Mouse (Mus musculus): ENCODE data around the gene Pla2g4e. TPM values are rescaled to one million over a fixed set of nuclear protein-coding genes. Genes with fewer than 3 reads are reported as not detected.

The Pla2g4e gene
- polyA plus RNA-seq, 1 experiment from 2014 or later: 5.8 TPM

GRCm38 (mm10) chr2:120125461-120125860 lies 119.7 kb downstream of the Pla2g4e start:
- DNase-seq (ENCODE audit: low spot score) (no peak), ATAC-seq (ENCODE audit: low FRiP score, low TSS enrichment) (no peak)
- 100% methylated on average over 1 of the region's 1 CpGs for WGBS
- Histone ChIP-seq H3K36me3 (ENCODE audit: control insufficient read depth, insufficient read depth, low read length) (0 out of 2 replicates have a peak, but pooled peaks cover 3% of the 10 kb centered on the region), H3K4me3 (ENCODE audit: low read depth, low read length) (no peak overlapping the region), H3K9me3 (ENCODE audit: control insufficient read depth, low read length) (no peaks in the 10 kb centered on the region), H3K4me1 (replicated peaks; ENCODE audit: control insufficient read depth, insufficient read depth) (peaks cover 18% of the 10 kb centered on the region), H3K9ac (ENCODE audit: low read length) (no peak overlapping the region), H3K27me3 (ENCODE audit: control insufficient read depth, insufficient read depth, low read length) (no peaks in the 10 kb centered on the region), H3K4me2 (replicated peaks; ENCODE audit: low read depth) (no peak overlapping the region), H3K27ac (replicated peaks) (no peak overlapping the region)
- TF ChIP-seq CTCF (IDR thresholded peaks at IDR 0.05; ENCODE audit: low read depth) (no peak), EP300 (optimal IDR thresholded peaks at IDR 0.05) (no peak)

DNA sequence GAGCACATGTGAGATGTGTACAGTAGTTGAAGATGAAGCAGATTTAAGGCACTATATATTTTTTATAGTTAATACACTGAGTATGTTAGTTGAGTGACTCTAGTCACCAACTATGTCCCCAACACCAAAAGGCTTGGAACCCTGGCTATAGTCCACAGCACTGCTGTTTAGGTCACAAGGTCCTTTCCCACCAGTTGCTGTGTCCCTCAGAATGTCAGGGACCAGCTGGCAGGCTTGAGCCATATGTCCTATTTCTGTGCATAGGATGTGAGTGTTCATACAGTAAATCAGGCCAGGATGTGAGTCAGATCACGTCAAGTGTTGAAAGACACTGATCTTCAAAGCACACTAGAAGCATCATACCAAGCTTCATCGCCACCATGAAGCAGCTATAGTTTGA lies 120.2 kb downstream of the Pla2g4e start:
- WGBS: 73% methylated on average over 2 of the region's 2 CpGs
- ATAC-seq (ENCODE audit: low FRiP score, low TSS enrichment) (no peak), DNase-seq (ENCODE audit: low spot score) (no peak)
- no peak overlapping the region for H3K27ac ChIP-seq (replicated peaks)
- H3K4me1 ChIP-seq (replicated peaks; ENCODE audit: control insufficient read depth, insufficient read depth): peaks cover 18% of the 10 kb centered on the region
- no peaks in the 10 kb centered on the region for H3K27me3 ChIP-seq (ENCODE audit: control insufficient read depth, insufficient read depth, low read length)
- TF ChIP-seq CTCF (IDR thresholded peaks at IDR 0.05; ENCODE audit: low read depth) (no peak), EP300 (optimal IDR thresholded peaks at IDR 0.05) (no peak)
- H3K4me3 ChIP-seq (ENCODE audit: low read depth, low read length): no peak overlapping the region
- no peak overlapping the region for H3K9ac ChIP-seq (ENCODE audit: low read length)
- no peaks in the 10 kb centered on the region for H3K9me3 ChIP-seq (ENCODE audit: control insufficient read depth, low read length)
- H3K36me3 ChIP-seq (ENCODE audit: control insufficient read depth, insufficient read depth, low read length): 0 out of 2 replicates have a peak, but pooled peaks cover 3% of the 10 kb centered on the region
- H3K4me2 ChIP-seq (replicated peaks; ENCODE audit: low read depth): no peak overlapping the region

DNA sequence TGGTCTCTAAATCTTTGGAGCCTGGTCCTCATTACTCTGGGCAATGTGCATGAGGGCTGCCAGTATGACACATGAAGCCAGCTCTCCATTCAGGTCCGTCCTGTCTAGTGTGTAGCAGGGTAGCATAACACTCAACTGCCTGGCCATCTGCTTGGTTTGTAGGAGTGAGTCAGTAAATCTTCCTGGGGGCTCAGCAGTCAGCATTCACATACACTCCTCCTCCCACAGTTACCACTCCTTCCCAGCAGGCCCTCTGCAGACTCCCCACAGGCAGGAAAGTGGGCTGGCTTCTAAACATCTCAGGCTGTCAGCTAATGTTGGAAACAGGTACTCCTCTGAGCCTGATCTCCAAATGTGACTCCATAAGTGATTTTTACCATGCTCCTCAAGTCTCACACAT lies 121.0 kb downstream of the Pla2g4e start:
- DNase-seq (ENCODE audit: low spot score) (no peak), ATAC-seq (ENCODE audit: low FRiP score, low TSS enrichment) (no peak)
- Histone ChIP-seq H3K36me3 (ENCODE audit: control insufficient read depth, insufficient read depth, low read length) (0 out of 2 replicates have a peak, but pooled peaks cover 3% of the 10 kb centered on the region), H3K9me3 (ENCODE audit: control insufficient read depth, low read length) (no peaks in the 10 kb centered on the region), H3K9ac (ENCODE audit: low read length) (no peak overlapping the region), H3K4me3 (ENCODE audit: low read depth, low read length) (no peak overlapping the region), H3K27ac (replicated peaks) (no peak overlapping the region), H3K27me3 (ENCODE audit: control insufficient read depth, insufficient read depth, low read length) (no peaks in the 10 kb centered on the region), H3K4me1 (replicated peaks; ENCODE audit: control insufficient read depth, insufficient read depth) (peaks cover 12% of the 10 kb centered on the region), H3K4me2 (replicated peaks; ENCODE audit: low read depth) (no peak overlapping the region)
- 68% methylated on average over 1 of the region's 1 CpGs for WGBS
- no peak for TF ChIP-seq EP300 (optimal IDR thresholded peaks at IDR 0.05)
- TF ChIP-seq CTCF (IDR thresholded peaks at IDR 0.05; ENCODE audit: low read depth): no peak

DNA sequence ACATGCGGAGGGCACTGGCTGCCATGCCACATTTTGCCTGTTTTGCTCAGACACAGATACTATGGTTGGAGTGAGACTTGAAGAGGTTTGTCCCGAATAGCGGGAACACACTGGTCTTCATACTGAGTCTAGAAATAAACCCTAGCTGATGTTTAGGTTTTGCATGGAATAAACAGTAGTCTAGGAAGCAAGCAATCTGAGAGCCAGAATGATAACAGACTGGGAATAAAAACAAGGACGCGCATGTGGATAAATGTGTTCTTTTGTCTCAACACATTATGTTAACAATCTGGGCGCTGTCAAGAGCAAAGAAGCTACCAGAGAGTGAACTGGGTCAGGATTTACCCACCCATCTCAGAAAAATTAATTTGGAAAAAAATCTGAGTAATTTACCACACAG lies 122.2 kb downstream of the Pla2g4e start:
- no peak overlapping the region for H3K4me2 ChIP-seq (replicated peaks; ENCODE audit: low read depth)
- no peak overlapping the region for H3K27ac ChIP-seq (replicated peaks)
- no peak for DNase-seq (ENCODE audit: low spot score)
- H3K27me3 ChIP-seq (ENCODE audit: control insufficient read depth, insufficient read depth, low read length): no peaks in the 10 kb centered on the region
- H3K36me3 ChIP-seq (ENCODE audit: control insufficient read depth, insufficient read depth, low read length): 0 out of 2 replicates have a peak, but pooled peaks cover 3% of the 10 kb centered on the region
- WGBS: 66% methylated on average over 6 of the region's 6 CpGs
- H3K4me3 ChIP-seq (ENCODE audit: low read depth, low read length): no peak overlapping the region
- no peaks in the 10 kb centered on the region for H3K9me3 ChIP-seq (ENCODE audit: control insufficient read depth, low read length)
- H3K9ac ChIP-seq (ENCODE audit: low read length): no peak overlapping the region
- peaks cover 2% of the 10 kb centered on the region; the same call in 1 of the 2 replicates for H3K4me1 ChIP-seq (replicated peaks; ENCODE audit: control insufficient read depth, insufficient read depth)
- TF ChIP-seq EP300 (optimal IDR thresholded peaks at IDR 0.05): no peak
- no peak for TF ChIP-seq CTCF (IDR thresholded peaks at IDR 0.05; ENCODE audit: low read depth)
- no peak for ATAC-seq (ENCODE audit: low FRiP score, low TSS enrichment)

DNA sequence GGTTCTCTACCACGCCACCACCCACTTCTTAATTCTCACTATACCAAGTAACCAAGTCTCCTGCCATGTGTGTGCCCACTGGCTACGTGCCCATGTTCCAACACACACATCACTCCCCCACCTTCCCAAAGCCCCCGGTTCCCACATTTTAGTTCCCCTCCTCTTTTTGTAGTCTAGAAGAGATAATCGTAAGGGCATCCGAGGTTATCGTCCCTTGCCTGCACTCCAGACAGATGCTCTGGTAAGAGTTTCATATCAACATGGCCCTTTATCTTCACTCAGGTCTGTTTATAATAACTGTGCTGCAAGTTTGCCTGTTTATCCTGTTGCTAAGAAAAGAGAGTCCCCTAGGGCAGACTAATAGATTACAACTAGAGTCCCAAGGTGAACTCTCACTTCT lies 127.8 kb downstream of the Pla2g4e start:
- no peak for TF ChIP-seq EP300 (optimal IDR thresholded peaks at IDR 0.05)
- TF ChIP-seq CTCF (IDR thresholded peaks at IDR 0.05; ENCODE audit: low read depth): no peak
- WGBS: 82% methylated on average over 6 of the region's 6 CpGs
- H3K4me1 ChIP-seq (replicated peaks; ENCODE audit: control insufficient read depth, insufficient read depth): no peaks in the 10 kb centered on the region; the same call in 1 of the 2 replicates

More for the DNA sequence above, 127.8 kb downstream of the Pla2g4e start:
- DNase-seq (ENCODE audit: low spot score) (no peak), ATAC-seq (ENCODE audit: low FRiP score, low TSS enrichment) (no peak)
- Histone ChIP-seq H3K9ac (ENCODE audit: low read length) (no peak overlapping the region), H3K4me2 (replicated peaks; ENCODE audit: low read depth) (no peak overlapping the region), H3K4me3 (ENCODE audit: low read depth, low read length) (no peak overlapping the region), H3K27me3 (ENCODE audit: control insufficient read depth, insufficient read depth, low read length) (no peaks in the 10 kb centered on the region), H3K36me3 (ENCODE audit: control insufficient read depth, insufficient read depth, low read length) (0 out of 2 replicates have a peak, but pooled peaks cover 2% of the 10 kb centered on the region), H3K27ac (replicated peaks) (no peak overlapping the region), H3K9me3 (ENCODE audit: control insufficient read depth, low read length) (no peaks in the 10 kb centered on the region)

Other genes with a start within 250 kb of the Pla2g4e start
- gene Jmjd7, start 217.9 kb downstream of the Pla2g4e start, polyA plus RNA-seq (2015; fragmentation: Nextera tagmentation; extraction: Ambion mirVana): 11.3 and 12.7 TPM in 2 replicates
- gene Gm28042, start 217.8 kb downstream of the Pla2g4e start, polyA plus RNA-seq (2015; fragmentation: Nextera tagmentation; extraction: Ambion mirVana): 4.3 and 5.6 TPM in 2 replicates
- 8.0 and 8.7 TPM in 2 replicates for gene Pla2g4b, start 211.9 kb downstream of the Pla2g4e start, polyA plus RNA-seq (2015; fragmentation: Nextera tagmentation; extraction: Ambion mirVana)
- gene Ehd4, start 90.7 kb downstream of the Pla2g4e start, polyA plus RNA-seq (2015; fragmentation: Nextera tagmentation; extraction: Ambion mirVana): 65.6 and 75.1 TPM in 2 replicates
- gene Pla2g4d, start 43.9 kb upstream of the Pla2g4e start, polyA plus RNA-seq (2015; fragmentation: Nextera tagmentation; extraction: Ambion mirVana): 9.8 and 10.6 TPM in 2 replicates
- 21.9 and 22.7 TPM in 2 replicates for gene Pla2g4f, start 68.8 kb upstream of the Pla2g4e start, polyA plus RNA-seq (2015; fragmentation: Nextera tagmentation; extraction: Ambion mirVana)
- gene Vps39, start 107.8 kb upstream of the Pla2g4e start, polyA plus RNA-seq (2015; fragmentation: Nextera tagmentation; extraction: Ambion mirVana): 8.4 and 9.2 TPM in 2 replicates
- 6.8 and 7.8 TPM in 2 replicates for gene Ganc, start 158.6 kb upstream of the Pla2g4e start, polyA plus RNA-seq (2015; fragmentation: Nextera tagmentation; extraction: Ambion mirVana)
- gene Tmem87a, start 158.8 kb upstream of the Pla2g4e start, polyA plus RNA-seq (2015; fragmentation: Nextera tagmentation; extraction: Ambion mirVana): 13.3 and 16.4 TPM in 2 replicates
- gene Capn3, start 210.7 kb upstream of the Pla2g4e start, polyA plus RNA-seq (2015; fragmentation: Nextera tagmentation; extraction: Ambion mirVana): 0.40 and 0.90 TPM in 2 replicates